14 mouse cellular contexts compared by ENCODE assay signal in genomic region chr17:90653347-90653746, GRCm38 (mm10).
A peak's percentile ranks its signal among the peaks of the same experiment; 100 is the strongest.
DNase-seq lines count a peak whose midpoint lies in the region; ATAC-seq and TF ChIP-seq lines count a peak whose summit lies in the region.
"Had no signal": no experiment of that assay in that cellular context is flagged by ENCODE, and none has a peak within 500 bp of the region (broad histone marks: within the 10 kb centered on the region; RNA-seq: fewer than 3 reads in every experiment).

No protein-coding gene starts in this region.

- no peaks in the 10 kb centered on the region for H3K4me1 ChIP-seq in forebrain, embryonic 13.5 days
- H3K4me1 ChIP-seq in forebrain, embryonic 11.5 days (replicated peaks; ENCODE audit: control insufficient read depth, insufficient read depth, low read length) = no peaks in the 10 kb centered on the region
- H3K4me1 ChIP-seq: neural tube, embryonic 15.5 days had no signal

- ATAC-seq in forebrain, embryonic 13.5 days = peak; percentile 58; the same call in 1 of the 2 replicates
- ATAC-seq in forebrain, embryonic 11.5 days (replicated peaks; ENCODE audit: low FRiP score) = no peak
- ATAC-seq: activated CD4-positive, CD25-positive, alpha-beta regulatory T cell, adult 4 months; midbrain, embryonic 13.5 days had no signal

- no peaks in the 10 kb centered on the region for H3K9me3 ChIP-seq in forebrain, embryonic 13.5 days (replicated peaks)
- H3K9me3 ChIP-seq in forebrain, embryonic 11.5 days (ENCODE audit: control insufficient read depth, low read length) = no peaks in the 10 kb centered on the region
- H3K9me3 ChIP-seq: G1E; midbrain, embryonic 13.5 days; neural tube, embryonic 15.5 days had no signal

- intact Hi-C loops in left cerebral cortex, postnatal 4 days (cut with DNase I) = no loop called here

- H3K36me3 ChIP-seq in forebrain, embryonic 13.5 days (ENCODE audit: poor library complexity, severe bottlenecking) = no peaks in the 10 kb centered on the region
- no peaks in the 10 kb centered on the region for H3K36me3 ChIP-seq in forebrain, embryonic 11.5 days (ENCODE audit: control insufficient read depth, insufficient read depth, low read length)
- H3K36me3 ChIP-seq: G1E; midbrain, embryonic 13.5 days; neural tube, embryonic 15.5 days had no signal

- no peaks in the 10 kb centered on the region for H3K27me3 ChIP-seq in forebrain, embryonic 13.5 days
- no peaks in the 10 kb centered on the region for H3K27me3 ChIP-seq in forebrain, embryonic 11.5 days (ENCODE audit: control insufficient read depth, insufficient read depth, low read length)
- H3K27me3 ChIP-seq: midbrain, embryonic 13.5 days; neural tube, embryonic 15.5 days had no signal

- H3K9ac ChIP-seq in forebrain, embryonic 13.5 days = no peak overlapping the region
- H3K9ac ChIP-seq in forebrain, embryonic 11.5 days (ENCODE audit: low read length) = no peak overlapping the region
- H3K9ac ChIP-seq: midbrain, embryonic 13.5 days; neural tube, embryonic 15.5 days had no signal

- no peak overlapping the region for H3K4me2 ChIP-seq in forebrain, embryonic 13.5 days
- no peak overlapping the region for H3K4me2 ChIP-seq in forebrain, embryonic 11.5 days (ENCODE audit: low read depth, low read length, severe bottlenecking)
- H3K4me2 ChIP-seq: midbrain, embryonic 13.5 days; neural tube, embryonic 15.5 days had no signal

- no peak overlapping the region for H3K4me3 ChIP-seq in forebrain, embryonic 13.5 days
- no peak overlapping the region for H3K4me3 ChIP-seq in forebrain, embryonic 11.5 days (ENCODE audit: low read depth, low read length)
- no peak overlapping the region for H3K4me3 ChIP-seq in layer of hippocampus, adult 2 months
- H3K4me3 ChIP-seq: midbrain, embryonic 13.5 days; neural tube, embryonic 15.5 days had no signal

- DNase-seq in forebrain, embryonic 11.5 days (ENCODE audit: low spot score) = no peak
- DNase-seq in left cerebral cortex, adult 11 months (ENCODE audit: low spot score) = peak; percentile 26
- no peak for DNase-seq in left cerebral cortex, postnatal 4 days
- peak; percentile 59 to 65 for DNase-seq in cerebellum, adult 18-20 months
- peak; percentile 53 to 67 for DNase-seq in layer of hippocampus, adult 2 months (ENCODE audit: low spot score in 2 of 2)
- no peak for DNase-seq in spleen, postnatal 36 days (ENCODE audit: low spot score in 2 of 2)
- DNase-seq in lung, postnatal 4 days = no peak
- DNase-seq: heart, postnatal 36 days; kidney, adult 9 months had no signal

- no peak for TF ChIP-seq CTCF in layer of hippocampus, adult 2 months (conservative IDR thresholded peaks at IDR 0.05)

- no peak overlapping the region for H3K27ac ChIP-seq in forebrain, embryonic 13.5 days
- no peak overlapping the region for H3K27ac ChIP-seq in forebrain, embryonic 11.5 days (ENCODE audit: low read depth, low read length)
- H3K27ac ChIP-seq in layer of hippocampus, adult 2 months = peak overlapping the region; percentile 60; the same call in 1 of the 2 replicates
- H3K27ac ChIP-seq: midbrain, embryonic 13.5 days; neural tube, embryonic 15.5 days had no signal

- 49% methylated on average over 2 of the region's 2 CpGs for WGBS in forebrain, embryonic 13.5 days
- WGBS in forebrain, embryonic 11.5 days = 91% methylated on average over 2 of the region's 2 CpGs

Comparison
In these comparisons a context has a peak if more than half of its experiments do, and no peak if none do; other contexts are left out.
1. DNase-seq: peak in left cerebral cortex, adult 11 months (single experiment), cerebellum, adult 18-20 months (2 of 2) and layer of hippocampus, adult 2 months (2 of 2); none in forebrain, embryonic 11.5 days (single experiment), left cerebral cortex, postnatal 4 days (single experiment), spleen, postnatal 36 days (0 of 2) and lung, postnatal 4 days (0 of 2).